Mouse (Mus musculus): ENCODE measurements at regions not wholly inside any gene's neighbourhood (a gene's known extent, or its start where the extent isn't known, plus 50 kb on each side); places are given as distances from the start of the nearest gene placed in this dataset.

DNA sequence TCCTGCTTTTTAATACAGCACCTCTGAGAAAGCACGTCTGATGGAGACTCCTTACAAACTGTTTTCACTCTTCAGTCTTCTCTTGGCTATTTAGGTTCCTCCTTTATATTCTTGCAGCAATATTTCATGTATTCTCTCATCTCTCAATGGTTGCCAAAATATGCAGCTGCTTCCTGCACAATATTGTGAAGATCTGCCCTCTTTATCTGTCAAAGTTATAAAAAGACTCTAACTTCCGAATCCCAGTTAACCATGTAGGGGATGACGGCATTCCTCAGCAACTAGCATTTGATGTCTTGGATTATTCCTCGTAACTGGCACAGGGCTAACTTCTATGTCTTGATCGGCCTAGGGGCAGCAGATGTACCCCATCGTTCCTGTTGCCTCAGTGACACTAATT lies 102.8 kb upstream of the 4933402D24Rik start:
- TF ChIP-seq MYB (IDR thresholded peaks at IDR 0.05; ENCODE audit: low read depth, low read length), result no peak
- TF ChIP-seq MAFK (IDR thresholded peaks at IDR 0.05; ENCODE audit: borderline replicate concordance, low read depth, low read length), result no peak
- TF ChIP-seq CHD2 (IDR thresholded peaks at IDR 0.05; ENCODE audit: low read length), result no peak
- TF ChIP-seq KAT2A (conservative IDR thresholded peaks at IDR 0.05; ENCODE audit: low read depth, low read length), result no peak
- no peak for TF ChIP-seq CHD1 (IDR thresholded peaks at IDR 0.05; ENCODE audit: low read depth, low read length)
- TF ChIP-seq SIN3A (IDR thresholded peaks at IDR 0.05; ENCODE audit: low read length), result no peak
- TF ChIP-seq USF2 (IDR thresholded peaks at IDR 0.05; ENCODE audit: borderline replicate concordance in 1 of 2, insufficient read depth in 1 of 2, low read depth in 1 of 2, low read length in 2 of 2), result no peak
- TF ChIP-seq ZKSCAN1 (IDR thresholded peaks at IDR 0.05; ENCODE audit: low read depth, low read length), result no peak
- TF ChIP-seq GATA1 (IDR thresholded peaks at IDR 0.05; ENCODE audit: low read depth, low read length), result no peak
- TF ChIP-seq JUND (IDR thresholded peaks at IDR 0.05; ENCODE audit: low read depth, low read length), result no peak
- no peak overlapping the region for H3K9ac ChIP-seq (ENCODE audit: control insufficient read depth, low read depth, low read length, poor library complexity, severe bottlenecking)

DNA sequence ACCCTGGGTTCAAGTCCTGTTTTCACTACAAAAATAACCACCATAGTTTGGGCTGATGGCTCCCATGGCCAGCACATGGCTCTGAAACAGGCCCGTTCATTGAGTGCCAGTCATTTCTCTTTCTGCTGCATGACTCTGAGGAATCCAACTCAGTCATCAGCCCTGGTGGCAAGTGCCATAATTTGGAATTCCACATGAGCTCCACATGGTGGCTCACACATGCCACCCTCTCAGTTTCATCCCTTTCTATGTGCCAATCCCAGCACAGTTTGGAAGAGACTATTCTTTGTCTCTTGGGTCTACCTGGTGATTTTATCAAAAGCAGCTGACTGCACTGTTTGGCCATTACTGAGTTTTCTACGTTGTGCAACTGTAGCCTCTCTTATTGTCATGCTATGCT lies 100.3 kb upstream of the 4933402D24Rik start:
- H3K9me3 ChIP-seq (replicated peaks; ENCODE audit: insufficient read depth, low read length), result no peaks in the 10 kb centered on the region
- no peaks in the 10 kb centered on the region for H3K36me3 ChIP-seq (ENCODE audit: control insufficient read depth in 1 of 2, insufficient read depth in 2 of 2, low read length in 2 of 2)
- no peaks in the 10 kb centered on the region for H3K79me2 ChIP-seq (ENCODE audit: control insufficient read depth, insufficient read depth, low read length, poor library complexity)
- H3K9ac ChIP-seq (ENCODE audit: control insufficient read depth, low read depth, low read length, poor library complexity, severe bottlenecking), result no peak overlapping the region
- TF ChIP-seq SMC3 (IDR thresholded peaks at IDR 0.05; ENCODE audit: low read depth, low read length) (no peak), MAZ (IDR thresholded peaks at IDR 0.05; ENCODE audit: low read depth, low read length) (no peak), KAT2A (conservative IDR thresholded peaks at IDR 0.05; ENCODE audit: low read depth, low read length) (no peak), BHLHE40 (IDR thresholded peaks at IDR 0.05; ENCODE audit: borderline replicate concordance, low read depth, low read length) (no peak), ELF1 (IDR thresholded peaks at IDR 0.05; ENCODE audit: low read depth, low read length) (no peak)
- H3K27me3 ChIP-seq (ENCODE audit: control insufficient read depth in 1 of 2, insufficient read depth in 2 of 2, low read length in 2 of 2), result no peaks in the 10 kb centered on the region
- no peak overlapping the region for H3K27ac ChIP-seq (ENCODE audit: control insufficient read depth, low read depth, low read length)
- H3K4me3 ChIP-seq (ENCODE audit: control insufficient read depth in 1 of 2, insufficient read depth in 1 of 2, low read depth in 2 of 2, low read length in 2 of 2), result no peak overlapping the region
- no peak for DNase-seq (ENCODE audit: low read depth, low spot score)
- H3K4me1 ChIP-seq (ENCODE audit: control insufficient read depth in 1 of 2, insufficient read depth in 2 of 2, low read length in 2 of 2), result no peaks in the 10 kb centered on the region

More for the DNA sequence above, 102.8 kb upstream of the 4933402D24Rik start:
- no peak for DNase-seq (ENCODE audit: low read depth, low spot score)
- Histone ChIP-seq H3K4me1 (ENCODE audit: control insufficient read depth in 1 of 2, insufficient read depth in 2 of 2, low read length in 2 of 2) (no peaks in the 10 kb centered on the region), H3K36me3 (ENCODE audit: control insufficient read depth in 1 of 2, insufficient read depth in 2 of 2, low read length in 2 of 2) (no peaks in the 10 kb centered on the region), H3K27ac (ENCODE audit: control insufficient read depth, low read depth, low read length) (no peak overlapping the region), H3K79me2 (ENCODE audit: control insufficient read depth, insufficient read depth, low read length, poor library complexity) (no peaks in the 10 kb centered on the region), H3K27me3 (ENCODE audit: control insufficient read depth in 1 of 2, insufficient read depth in 2 of 2, low read length in 2 of 2) (no peaks in the 10 kb centered on the region), H3K9me3 (replicated peaks; ENCODE audit: insufficient read depth, low read length) (no peaks in the 10 kb centered on the region), H3K4me3 (ENCODE audit: control insufficient read depth in 1 of 2, insufficient read depth in 1 of 2, low read depth in 2 of 2, low read length in 2 of 2) (no peak overlapping the region)
